Mouse (Mus musculus): ENCODE results near the gene Ebpl. TPM values are rescaled to one million over a fixed set of nuclear protein-coding genes. Genes with fewer than 3 reads are reported as not detected.

The Ebpl gene
- 0.96 and 2.1 TPM in 2 replicates for polyA plus RNA-seq (2012; rRNA removed)

DNA sequence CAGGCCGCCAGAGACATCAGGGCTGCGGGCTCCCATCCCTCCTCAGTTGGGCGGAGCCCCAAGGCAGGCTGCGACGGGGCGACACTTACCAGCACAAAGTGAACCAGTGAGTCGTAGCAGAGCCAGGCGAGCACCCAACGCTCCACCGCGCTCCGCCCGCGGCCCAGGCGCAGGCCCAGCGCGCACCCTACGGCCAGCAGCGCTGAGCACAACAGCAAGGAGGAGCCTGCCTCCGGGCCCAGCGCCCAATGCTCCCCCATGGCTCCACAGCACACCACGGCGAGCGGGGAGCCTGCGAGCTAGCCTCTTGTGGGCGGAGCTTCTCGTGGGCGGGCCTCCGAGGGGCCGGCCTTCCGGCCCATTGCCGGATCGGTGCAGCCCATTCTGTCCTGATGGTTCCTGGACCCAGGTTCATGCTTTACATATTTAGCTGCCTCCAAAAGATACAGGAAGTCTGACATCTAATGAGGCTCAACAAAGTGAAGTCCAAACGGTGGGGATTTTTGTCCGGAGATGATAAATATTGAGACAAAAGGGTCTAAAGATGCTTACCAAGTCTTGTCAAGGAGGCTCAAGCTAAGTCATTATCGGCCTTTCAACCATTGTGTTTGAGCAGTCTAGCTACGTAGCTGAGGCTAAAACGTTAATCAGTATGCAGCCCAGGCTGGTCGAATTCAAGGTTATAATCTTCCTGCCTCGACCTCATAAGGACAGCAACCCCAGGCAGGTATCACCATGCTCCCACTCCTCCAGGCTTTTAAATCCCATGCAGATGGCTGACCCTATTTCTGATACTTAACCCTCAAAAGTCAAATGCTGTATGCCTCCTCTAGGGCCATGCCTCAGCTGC, at the start of gene Ebpl:
Ebpl (minus strand) TSS at position 309 of the 850 bp plus-strand sequence.
- under 1% methylated on average over 40 of the region's 40 CpGs for WGBS
- Histone ChIP-seq H3K27me3 (ENCODE audit: control insufficient read depth, insufficient read depth, low read length) (no peaks in the 10 kb centered on the region), H3K4me1 (ENCODE audit: control insufficient read depth, insufficient read depth, insufficient read length, low read length) (peaks cover 11% of the 10 kb centered on the region; the same call in 1 of the 2 replicates), H3K4me3 (ENCODE audit: low read depth, low read length) (peak within 1 kb of the TSS; percentile 95), H3K27ac (ENCODE audit: insufficient read depth, low read depth, low read length) (peak within 1 kb of the TSS; percentile 86), H3K36me3 (ENCODE audit: control insufficient read depth, insufficient read depth, low read length) (no peaks in the 10 kb centered on the region)
- TF ChIP-seq POLR2A (IDR thresholded peaks at IDR 0.05; ENCODE audit: low read depth, low read length): peak; percentile 67; the same call in 1 of the 2 replicates
- TF ChIP-seq CTCF (IDR thresholded peaks at IDR 0.05; ENCODE audit: extremely low read depth, insufficient read length, insufficient replicate concordance, low read depth, low read length): no peak

DNA sequence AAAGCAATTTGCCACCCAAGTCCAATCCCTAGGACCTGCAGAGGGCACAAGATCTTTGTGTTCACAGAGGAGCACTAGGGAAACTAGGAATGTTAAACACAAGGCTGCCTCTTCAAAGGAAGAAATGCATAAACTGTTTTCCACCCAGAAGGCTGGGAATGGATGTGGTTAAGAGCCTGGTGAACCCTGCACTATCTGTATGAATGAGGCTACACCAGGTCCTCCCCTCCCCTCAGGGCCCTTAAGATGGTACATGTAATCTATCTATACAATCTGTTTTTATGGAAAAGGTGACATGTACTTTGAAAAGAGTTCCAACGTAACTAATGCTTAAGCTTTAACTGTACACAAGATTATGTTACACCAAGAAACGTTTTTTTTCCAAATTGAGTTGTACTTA, 49.8 kb upstream of the Ebpl start:
- Histone ChIP-seq H3K4me1 (ENCODE audit: control insufficient read depth, insufficient read depth, insufficient read length, low read length) (no peaks in the 10 kb centered on the region; the same call in 1 of the 2 replicates), H3K27ac (ENCODE audit: insufficient read depth, low read depth, low read length) (no peak overlapping the region), H3K4me3 (ENCODE audit: low read depth, low read length) (no peak overlapping the region), H3K27me3 (ENCODE audit: control insufficient read depth, insufficient read depth, low read length) (no peaks in the 10 kb centered on the region), H3K36me3 (ENCODE audit: control insufficient read depth, insufficient read depth, low read length) (no peaks in the 10 kb centered on the region)
- 53% methylated on average over 2 of the region's 2 CpGs for WGBS
- no peak for TF ChIP-seq CTCF (IDR thresholded peaks at IDR 0.05; ENCODE audit: extremely low read depth, insufficient read length, insufficient replicate concordance, low read depth, low read length)
- no peak for TF ChIP-seq POLR2A (IDR thresholded peaks at IDR 0.05; ENCODE audit: low read depth, low read length)

DNA sequence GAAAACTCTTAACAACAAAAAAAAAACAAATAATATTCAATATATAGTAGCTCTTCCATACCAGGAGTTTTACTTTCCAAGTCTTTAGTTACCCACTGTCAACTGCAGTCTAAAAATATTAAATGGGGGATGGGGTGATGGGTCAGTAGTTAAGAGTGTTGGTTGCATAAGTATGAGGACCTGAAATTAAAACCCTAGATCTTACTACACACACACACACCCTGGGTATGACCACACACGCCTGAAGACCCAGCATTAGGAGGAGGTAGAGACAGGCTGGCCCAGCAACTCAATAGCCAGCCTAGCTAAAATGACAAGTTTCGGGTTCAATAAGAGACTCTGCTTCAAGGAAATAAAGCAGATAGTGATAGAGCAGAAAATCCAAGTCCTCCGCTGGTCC, 46.8 kb upstream of the Ebpl start:
- TF ChIP-seq POLR2A (IDR thresholded peaks at IDR 0.05; ENCODE audit: low read depth, low read length) (no peak), CTCF (IDR thresholded peaks at IDR 0.05; ENCODE audit: extremely low read depth, insufficient read length, insufficient replicate concordance, low read depth, low read length) (no peak)
- no peak overlapping the region for H3K4me3 ChIP-seq (ENCODE audit: low read depth, low read length)
- 93% methylated on average over 3 of the region's 3 CpGs for WGBS
- H3K27me3 ChIP-seq (ENCODE audit: control insufficient read depth, insufficient read depth, low read length): no peaks in the 10 kb centered on the region
- H3K4me1 ChIP-seq (ENCODE audit: control insufficient read depth, insufficient read depth, insufficient read length, low read length): no peaks in the 10 kb centered on the region; the same call in 1 of the 2 replicates
- no peak overlapping the region for H3K27ac ChIP-seq (ENCODE audit: insufficient read depth, low read depth, low read length)
- peaks cover 2% of the 10 kb centered on the region for H3K36me3 ChIP-seq (ENCODE audit: control insufficient read depth, insufficient read depth, low read length)

DNA sequence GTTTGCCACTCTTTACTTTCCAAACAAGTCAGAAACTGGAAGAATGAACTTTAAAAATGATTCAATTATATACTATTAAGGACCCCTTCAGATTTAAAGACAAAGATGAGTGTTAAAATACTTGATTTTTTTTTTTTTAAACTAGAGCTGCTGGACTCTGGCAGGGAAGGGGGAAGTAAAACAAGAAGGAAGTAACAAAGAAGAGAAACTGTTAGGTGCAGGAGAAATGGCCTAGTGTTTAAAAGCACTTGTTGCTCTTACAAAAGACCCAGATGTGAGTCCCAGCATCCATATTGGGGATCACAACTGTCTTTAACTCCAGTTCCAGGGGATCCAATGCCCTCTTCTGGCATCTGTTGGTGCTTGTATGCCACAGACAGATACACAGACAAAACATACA, 45.5 kb upstream of the Ebpl start:
- Histone ChIP-seq H3K36me3 (ENCODE audit: control insufficient read depth, insufficient read depth, low read length) (peaks cover 6% of the 10 kb centered on the region), H3K4me3 (ENCODE audit: low read depth, low read length) (no peak overlapping the region), H3K27ac (ENCODE audit: insufficient read depth, low read depth, low read length) (no peak overlapping the region), H3K27me3 (ENCODE audit: control insufficient read depth, insufficient read depth, low read length) (no peaks in the 10 kb centered on the region), H3K4me1 (ENCODE audit: control insufficient read depth, insufficient read depth, insufficient read length, low read length) (no peaks in the 10 kb centered on the region)
- no peak for TF ChIP-seq CTCF (IDR thresholded peaks at IDR 0.05; ENCODE audit: extremely low read depth, insufficient read length, insufficient replicate concordance, low read depth, low read length)
- no peak for TF ChIP-seq POLR2A (IDR thresholded peaks at IDR 0.05; ENCODE audit: low read depth, low read length)

DNA sequence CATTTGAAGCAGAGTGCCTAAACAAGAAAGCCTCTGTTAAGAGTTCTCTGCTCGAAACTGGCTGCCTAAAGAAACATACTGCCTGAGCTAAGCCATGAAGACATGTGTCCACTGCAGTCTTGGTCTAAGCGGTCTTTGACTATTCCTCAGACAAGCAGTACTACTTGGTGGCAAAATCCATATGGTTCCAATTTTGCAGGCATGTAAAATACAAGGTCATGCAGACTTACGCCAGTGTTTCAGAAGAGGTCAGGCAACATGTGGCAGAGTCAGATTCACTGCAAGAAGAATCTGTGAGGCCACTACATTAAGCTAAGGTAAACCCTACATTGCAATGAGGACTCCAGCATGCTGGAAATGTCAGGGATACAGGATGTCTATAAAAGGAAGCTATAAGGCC, 44.7 kb upstream of the Ebpl start:
- H3K27me3 ChIP-seq (ENCODE audit: control insufficient read depth, insufficient read depth, low read length): no peaks in the 10 kb centered on the region
- no peak for TF ChIP-seq POLR2A (IDR thresholded peaks at IDR 0.05; ENCODE audit: low read depth, low read length)
- no peak for TF ChIP-seq CTCF (IDR thresholded peaks at IDR 0.05; ENCODE audit: extremely low read depth, insufficient read length, insufficient replicate concordance, low read depth, low read length)
- no peak overlapping the region for H3K4me3 ChIP-seq (ENCODE audit: low read depth, low read length)
- 94% methylated on average over 3 of the region's 3 CpGs for WGBS
- peaks cover 8% of the 10 kb centered on the region for H3K36me3 ChIP-seq (ENCODE audit: control insufficient read depth, insufficient read depth, low read length)
- H3K4me1 ChIP-seq (ENCODE audit: control insufficient read depth, insufficient read depth, insufficient read length, low read length): no peaks in the 10 kb centered on the region
- H3K27ac ChIP-seq (ENCODE audit: insufficient read depth, low read depth, low read length): no peak overlapping the region

DNA sequence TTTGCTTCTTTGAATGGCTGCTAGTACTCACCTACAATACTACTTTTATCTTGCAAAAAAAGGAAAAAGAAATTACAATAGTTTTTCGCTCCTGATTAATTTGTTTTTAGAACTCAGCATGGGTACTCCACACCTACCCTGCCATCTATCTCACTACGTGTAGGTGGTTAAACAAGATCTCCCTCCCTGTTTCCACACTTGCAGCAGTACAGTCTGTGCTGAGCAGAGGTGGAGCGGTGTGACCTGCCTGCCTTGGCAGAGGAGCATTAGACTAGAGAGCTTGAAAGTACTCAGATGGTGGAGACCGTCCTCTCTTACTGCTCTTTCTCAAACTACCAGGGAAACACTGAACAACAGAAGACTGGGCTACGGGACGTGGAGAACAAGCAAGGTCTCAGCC, 34.5 kb upstream of the Ebpl start:
- 91% methylated on average over 6 of the region's 6 CpGs for WGBS
- Histone ChIP-seq H3K36me3 (ENCODE audit: control insufficient read depth, insufficient read depth, low read length) (peaks cover 13% of the 10 kb centered on the region), H3K4me1 (ENCODE audit: control insufficient read depth, insufficient read depth, insufficient read length, low read length) (no peaks in the 10 kb centered on the region), H3K27me3 (ENCODE audit: control insufficient read depth, insufficient read depth, low read length) (no peaks in the 10 kb centered on the region), H3K4me3 (ENCODE audit: low read depth, low read length) (no peak overlapping the region), H3K27ac (ENCODE audit: insufficient read depth, low read depth, low read length) (no peak overlapping the region)
- TF ChIP-seq CTCF (IDR thresholded peaks at IDR 0.05; ENCODE audit: extremely low read depth, insufficient read length, insufficient replicate concordance, low read depth, low read length) (no peak), POLR2A (IDR thresholded peaks at IDR 0.05; ENCODE audit: low read depth, low read length) (no peak)

DNA sequence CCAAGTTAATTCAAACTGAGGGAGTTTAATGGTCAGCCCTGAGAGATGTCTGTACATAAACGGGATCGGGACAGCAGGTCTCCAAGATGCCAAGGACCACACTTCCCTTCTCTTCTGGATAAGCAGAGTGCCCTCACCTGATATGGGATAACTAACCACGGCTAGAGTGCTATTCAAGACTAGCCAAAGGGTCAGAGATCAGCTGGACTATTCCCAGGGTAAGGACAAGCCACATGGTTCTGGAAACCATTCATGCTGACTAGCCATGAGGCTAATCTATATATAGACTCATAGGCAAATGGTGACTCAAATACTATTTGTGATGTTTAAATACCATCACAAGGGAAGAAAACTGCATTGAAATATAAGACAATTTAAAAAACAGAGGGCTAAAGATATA, 30.3 kb upstream of the Ebpl start:
- Histone ChIP-seq H3K4me1 (ENCODE audit: control insufficient read depth, insufficient read depth, insufficient read length, low read length) (no peaks in the 10 kb centered on the region), H3K27me3 (ENCODE audit: control insufficient read depth, insufficient read depth, low read length) (no peaks in the 10 kb centered on the region), H3K27ac (ENCODE audit: insufficient read depth, low read depth, low read length) (no peak overlapping the region), H3K36me3 (ENCODE audit: control insufficient read depth, insufficient read depth, low read length) (peaks cover 20% of the 10 kb centered on the region), H3K4me3 (ENCODE audit: low read depth, low read length) (no peak overlapping the region)
- TF ChIP-seq POLR2A (IDR thresholded peaks at IDR 0.05; ENCODE audit: low read depth, low read length) (no peak), CTCF (IDR thresholded peaks at IDR 0.05; ENCODE audit: extremely low read depth, insufficient read length, insufficient replicate concordance, low read depth, low read length) (no peak)
- 77% methylated on average over 3 of the region's 3 CpGs for WGBS
